ENCODE assay signal across 9 mouse cellular contexts in genomic region chr3:152152483-152152804, GRCm38 (mm10). TPM values are rescaled to one million over a fixed set of nuclear protein-coding genes. Genes with fewer than 3 reads are reported as not detected.
DNase-seq lines count a peak whose midpoint lies in the region; ATAC-seq and TF ChIP-seq lines count a peak whose summit lies in the region.
"Had no signal": no experiment of that assay in that cellular context is flagged by ENCODE, and none has a peak within 500 bp of the region (broad histone marks: within the 10 kb centered on the region; RNA-seq: fewer than 3 reads in every experiment).

No protein-coding gene starts in this region.

- TF ChIP-seq POLR2A in heart, adult 2 months (IDR thresholded peaks at IDR 0.05; ENCODE audit: insufficient read depth, low read depth, low read length): no peak

- H3K27ac ChIP-seq in heart, postnatal 0 days (ENCODE audit: low read depth): no peak overlapping the region
- H3K27ac ChIP-seq in heart, adult 2 months: no peak overlapping the region
- H3K27ac ChIP-seq in intestine, postnatal 0 days (ENCODE audit: low read depth, low read length): peak overlapping the region; percentile 70
- H3K27ac ChIP-seq: embryonic facial prominence, embryonic 12.5 days had no signal

- no peak for TF ChIP-seq EP300 in heart, postnatal 0 days (IDR thresholded peaks at IDR 0.05; ENCODE audit: low read depth)
- TF ChIP-seq EP300 in heart, adult 2 months (IDR thresholded peaks at IDR 0.05; ENCODE audit: insufficient read depth, low read depth, low read length): no peak

- H3K4me2 ChIP-seq in heart, postnatal 0 days (ENCODE audit: low read depth, low read length): 0 out of 2 replicates have a peak overlapping the region, but pooled peaks have one; percentile 44
- peak overlapping the region; percentile 54; the same call in 1 of the 2 replicates for H3K4me2 ChIP-seq in intestine, postnatal 0 days (replicated peaks; ENCODE audit: low read depth)

- H3K4me3 ChIP-seq in heart, postnatal 0 days (ENCODE audit: low read depth, low read length): no peak overlapping the region
- H3K4me3 ChIP-seq in heart, adult 2 months: no peak overlapping the region
- H3K4me3 ChIP-seq in intestine, postnatal 0 days (ENCODE audit: low read depth, low read length): no peak overlapping the region

- WGBS in heart, postnatal 0 days: 77% methylated on average over 1 of the region's 1 CpGs
- WGBS in heart, adult 2 months: 77% methylated on average over 1 of the region's 1 CpGs
- WGBS in intestine, postnatal 0 days: 86% methylated on average over 1 of the region's 1 CpGs

- H3K27me3 ChIP-seq in heart, postnatal 0 days (ENCODE audit: control insufficient read depth, insufficient read depth, low read length): no peaks in the 10 kb centered on the region
- H3K27me3 ChIP-seq in heart, adult 2 months (ENCODE audit: control insufficient read depth, insufficient read depth, low read length): no peaks in the 10 kb centered on the region
- H3K27me3 ChIP-seq in intestine, postnatal 0 days (replicated peaks; ENCODE audit: control insufficient read depth, insufficient read depth, low read length): no peaks in the 10 kb centered on the region
- H3K27me3 ChIP-seq: embryonic facial prominence, embryonic 12.5 days had no signal

- ATAC-seq in heart, postnatal 0 days (ENCODE audit: insufficient read depth, low read depth): no peak
- peak; percentile 19 for ATAC-seq in intestine, postnatal 0 days
- ATAC-seq in cerebellum, adult (ENCODE audit: insufficient number of reproducible peaks, low FRiP score, low TSS enrichment): no peak

- peak overlapping the region; percentile 34; the same call in 1 of the 2 replicates for H3K9ac ChIP-seq in heart, postnatal 0 days (replicated peaks; ENCODE audit: low read depth, low read length)
- H3K9ac ChIP-seq in heart, adult 2 months (ENCODE audit: low read depth, low read length): no peak overlapping the region
- no peak overlapping the region for H3K9ac ChIP-seq in intestine, postnatal 0 days (ENCODE audit: low read depth, low read length)
- H3K9ac ChIP-seq: embryonic facial prominence, embryonic 12.5 days had no signal

- peaks cover 21% of the 10 kb centered on the region for H3K4me1 ChIP-seq in heart, postnatal 0 days (ENCODE audit: control insufficient read depth, insufficient read depth)
- H3K4me1 ChIP-seq in heart, adult 2 months (ENCODE audit: control insufficient read depth, insufficient read depth, low read length): peaks cover 10% of the 10 kb centered on the region
- peaks cover 16% of the 10 kb centered on the region for H3K4me1 ChIP-seq in intestine, postnatal 0 days (replicated peaks; ENCODE audit: control insufficient read depth, insufficient read depth, low read length)
- H3K4me1 ChIP-seq: embryonic facial prominence, embryonic 12.5 days had no signal

- no peak for DNase-seq in heart, postnatal 0 days (ENCODE audit: low spot score)
- DNase-seq in heart, adult 2 months: no peak
- peak; percentile 63 for DNase-seq in c-Kit-positive CD71-positive TER-119-negative erythroid progenitor cells, embryonic 14.5 days (ENCODE audit: low read depth)
- peak; percentile 21 for DNase-seq in spleen, postnatal 14 days (ENCODE audit: low spot score in 2 of 2)
- DNase-seq in adrenal gland, postnatal 36 days: no peak

- H3K79me2 ChIP-seq in heart, adult 2 months (replicated peaks; ENCODE audit: control insufficient read depth, insufficient read depth, low read length): no peaks in the 10 kb centered on the region

- H3K9me3 ChIP-seq in heart, postnatal 0 days (replicated peaks; ENCODE audit: control insufficient read depth, low read length): no peaks in the 10 kb centered on the region
- H3K9me3 ChIP-seq in intestine, postnatal 0 days (ENCODE audit: control insufficient read depth): no peaks in the 10 kb centered on the region
- H3K9me3 ChIP-seq: embryonic facial prominence, embryonic 12.5 days had no signal

- no peak for TF ChIP-seq CTCF in heart, postnatal 0 days (IDR thresholded peaks at IDR 0.05; ENCODE audit: low read depth)
- TF ChIP-seq CTCF in heart, adult 2 months (IDR thresholded peaks at IDR 0.05): no peak
- no peak for TF ChIP-seq CTCF in intestine, postnatal 0 days (IDR thresholded peaks at IDR 0.05; ENCODE audit: low read depth)

- H3K36me3 ChIP-seq in heart, postnatal 0 days (replicated peaks; ENCODE audit: control insufficient read depth, insufficient read depth, low read length): no peaks in the 10 kb centered on the region
- peaks cover 9% of the 10 kb centered on the region; the same call in 1 of the 2 replicates for H3K36me3 ChIP-seq in heart, adult 2 months (ENCODE audit: control insufficient read depth, insufficient read depth, low read length)
- H3K36me3 ChIP-seq in intestine, postnatal 0 days (ENCODE audit: control insufficient read depth, insufficient read depth): no peaks in the 10 kb centered on the region
- H3K36me3 ChIP-seq: embryonic facial prominence, embryonic 12.5 days had no signal

- intact Hi-C loops in heart, adult 2 months (cut with DNase I): no loop called here

RNA-seq across cellular contexts. Expression of gene Gipc2, which starts 13.6 kb away (rescaled TPM):
- total RNA-seq in heart, postnatal 0 days (2014; rRNA removed; ENCODE audit: low replicate concordance): not detected in 2 replicates
- polyA plus RNA-seq in heart, postnatal 0 days (2015; fragmentation: Nextera tagmentation; extraction: Ambion mirVana): 3.3 and 3.6 TPM in 2 replicates
- 1 to 10 TPM; 3.5 to 6.1 TPM for total RNA-seq in heart, adult 2 months (2021)
- 4.8 and 5.2 TPM in 2 replicates for polyA plus RNA-seq in heart, adult 2 months (2012; rRNA removed)
- polyA plus RNA-seq in intestine, postnatal 0 days (2015; fragmentation: Nextera tagmentation; extraction: Ambion mirVana): 222 and 243 TPM in 2 replicates
- total RNA-seq in adrenal gland, postnatal 36 days (2021): 1 to 10 TPM in 1 of 2 experiments, under 1 TPM in 1; 0.79 to 1.3 TPM
- total RNA-seq: hematopoietic stem cell, adult 5-6 weeks had no signal

RNA-seq across cellular contexts. Expression of gene Dnajb4, which starts 57.7 kb away (rescaled TPM):
- total RNA-seq in heart, postnatal 0 days (2014; rRNA removed; ENCODE audit: low replicate concordance): 52.9 and 54.5 TPM in 2 replicates
- polyA plus RNA-seq in heart, postnatal 0 days (2015; fragmentation: Nextera tagmentation; extraction: Ambion mirVana): 60.1 TPM in 2 replicates
- total RNA-seq in heart, adult 2 months (2021): 100 to 1,000 TPM in 1 of 2 experiments, 10 to 100 TPM in 1; 98.4 to 102 TPM
- 18.1 and 43.8 TPM in 2 replicates for polyA plus RNA-seq in heart, adult 2 months (2012; rRNA removed)
- polyA plus RNA-seq in intestine, postnatal 0 days (2015; fragmentation: Nextera tagmentation; extraction: Ambion mirVana): 17.9 and 20.4 TPM in 2 replicates
- total RNA-seq in adrenal gland, postnatal 36 days (2021): 10 to 100 TPM; 43.4 to 58.1 TPM

RNA-seq across cellular contexts. Expression of gene Fubp1, which starts 57.8 kb away (rescaled TPM):
- total RNA-seq in heart, postnatal 0 days (2014; rRNA removed; ENCODE audit: low replicate concordance): 71.2 and 131 TPM in 2 replicates
- polyA plus RNA-seq in heart, postnatal 0 days (2015; fragmentation: Nextera tagmentation; extraction: Ambion mirVana): 72.9 and 80.7 TPM in 2 replicates
- 10 to 100 TPM; 54.2 to 58.0 TPM for total RNA-seq in heart, adult 2 months (2021)
- polyA plus RNA-seq in heart, adult 2 months (2012; rRNA removed): 39.4 and 61.3 TPM in 2 replicates
- 60.6 and 64.8 TPM in 2 replicates for polyA plus RNA-seq in intestine, postnatal 0 days (2015; fragmentation: Nextera tagmentation; extraction: Ambion mirVana)
- total RNA-seq in adrenal gland, postnatal 36 days (2021): 100 to 1,000 TPM; 117 to 140 TPM

Comparison
In these comparisons a context has a peak if more than half of its experiments do, and no peak if none do; other contexts are left out.
1. DNase-seq: peak in c-Kit-positive CD71-positive TER-119-negative erythroid progenitor cells, embryonic 14.5 days (single experiment) and spleen, postnatal 14 days (2 of 2); none in heart, postnatal 0 days (single experiment), heart, adult 2 months (0 of 2) and adrenal gland, postnatal 36 days (0 of 2).